Mouse (Mus musculus) limb, embryonic 15.5 days (tissue): ENCODE results near the gene Flnb. TPM values are rescaled to one million over a fixed set of nuclear protein-coding genes. Genes with fewer than 3 reads are reported as not detected.

Experiments used
- ATAC-seq: fragments of 200-750 bp; cut with Nextera tagmentation; 2 replicates; pipeline ENCODE4 v1.8.0; 2017; ENCODE audit warnings: low read depth, moderate TSS enrichment; ENCODE audit not compliant: insufficient number of reproducible peaks, low FRiP score, low TSS enrichment
- H3K27ac ChIP-seq: fragments of 300-500 bp; sonication (generic); 2 replicates; pipeline ENCODE4 v1.5.1; 2015; ENCODE audit warnings: moderate library complexity, mild to moderate bottlenecking, inconsistent platforms
- H3K27me3 ChIP-seq: fragments of 300-500 bp; sonication (generic); 2 replicates; pipeline ENCODE4 v1.6.1; 2015; ENCODE audit warnings: inconsistent platforms
- H3K36me3 ChIP-seq: fragments of 300-500 bp; sonication (generic); 2 replicates; pipeline ENCODE4 v1.6.1; 2015; ENCODE audit warnings: inconsistent platforms
- H3K4me1 ChIP-seq: fragments of 300-500 bp; sonication (generic); 2 replicates; pipeline ENCODE4 v1.6.1; 2015; ENCODE audit warnings: inconsistent platforms
- H3K4me2 ChIP-seq: fragments of 300-500 bp; sonication (generic); 2 replicates; pipeline ENCODE4 v1.6.1; 2015; ENCODE audit warnings: mild to moderate bottlenecking, inconsistent platforms
- H3K4me3 ChIP-seq: fragments of 300-500 bp; sonication (generic); 2 replicates; pipeline ENCODE4 v1.5.1; 2015; ENCODE audit warnings: mild to moderate bottlenecking, inconsistent platforms
- H3K9ac ChIP-seq: fragments of 300-500 bp; sonication (generic); 2 replicates; pipeline ENCODE4 v1.6.1; 2015; ENCODE audit warnings: inconsistent platforms
- H3K9me3 ChIP-seq: fragments of 300-500 bp; sonication (generic); 2 replicates; pipeline ENCODE4 v1.6.1; 2016; ENCODE audit warnings: inconsistent platforms
- WGBS: fragments of 180-500 bp; shearing (Covaris S2); methylation state at CpG from one replicate; pipeline ENCODE4 v1.1.7; 2015; 5-methylcytosine and 5-hydroxymethylcytosine counted together
- polyA plus RNA-seq: library from polyadenylated mRNA; unstranded; fragments of >200 nt; fragmentation: Nextera tagmentation; extraction: Ambion mirVana; gene quantifications from 2 replicates; pipeline ENCODE4 v1.2.1, GENCODE M21; 2015

The Flnb gene
- polyA plus RNA-seq, 1 experiment from 2014 or later, result 33.0 TPM

DNA sequence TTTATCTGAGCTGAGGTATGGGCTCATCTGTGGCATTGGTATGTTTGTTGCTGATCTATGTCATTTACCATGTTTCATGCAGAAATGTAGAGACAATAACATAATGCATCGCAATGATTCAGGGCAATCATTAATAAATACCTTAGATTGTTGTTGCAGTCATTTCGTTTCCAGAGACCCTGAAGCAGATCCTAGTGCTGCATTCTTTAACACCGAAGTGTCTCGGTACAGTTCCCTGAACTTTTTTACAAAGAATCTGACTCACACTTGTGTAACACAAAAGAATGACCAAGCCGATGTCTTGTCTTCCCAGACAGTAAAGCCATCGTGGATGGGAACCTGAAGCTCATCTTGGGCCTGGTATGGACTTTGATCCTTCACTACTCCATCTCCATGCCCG, 49.5 kb downstream of the Flnb start:
- Histone ChIP-seq H3K9ac (no peak overlapping the region), H3K4me2 (no peak overlapping the region), H3K4me1 (peaks cover 25% of the 10 kb centered on the region), H3K9me3 (no peaks in the 10 kb centered on the region), H3K27me3 (no peaks in the 10 kb centered on the region), H3K27ac (no peak overlapping the region), H3K36me3 (peaks cover 27% of the 10 kb centered on the region), H3K4me3 (no peak overlapping the region)
- 84% methylated on average over 7 of the region's 7 CpGs for WGBS
- no peak for ATAC-seq

DNA sequence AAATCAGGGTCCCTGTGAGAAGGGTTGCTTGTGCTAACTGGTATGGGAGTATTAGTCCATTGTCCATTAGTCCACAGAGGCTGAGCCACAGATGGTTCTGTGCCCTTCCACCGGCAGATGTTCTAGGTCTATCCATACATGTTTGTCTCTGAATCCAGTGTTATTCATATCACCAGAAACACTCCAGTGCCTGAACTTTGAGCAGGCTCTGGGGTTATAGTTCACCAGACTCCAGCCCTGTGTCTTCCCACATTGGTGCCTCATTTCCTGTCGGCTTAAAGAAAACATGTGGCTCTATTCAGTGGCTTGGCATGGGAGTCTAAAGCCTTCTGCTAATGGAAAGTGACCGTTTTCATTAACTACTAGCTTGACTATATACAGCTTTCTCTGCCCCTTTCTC, 50.1 kb downstream of the Flnb start:
- no peak overlapping the region for H3K27ac ChIP-seq

DNA sequence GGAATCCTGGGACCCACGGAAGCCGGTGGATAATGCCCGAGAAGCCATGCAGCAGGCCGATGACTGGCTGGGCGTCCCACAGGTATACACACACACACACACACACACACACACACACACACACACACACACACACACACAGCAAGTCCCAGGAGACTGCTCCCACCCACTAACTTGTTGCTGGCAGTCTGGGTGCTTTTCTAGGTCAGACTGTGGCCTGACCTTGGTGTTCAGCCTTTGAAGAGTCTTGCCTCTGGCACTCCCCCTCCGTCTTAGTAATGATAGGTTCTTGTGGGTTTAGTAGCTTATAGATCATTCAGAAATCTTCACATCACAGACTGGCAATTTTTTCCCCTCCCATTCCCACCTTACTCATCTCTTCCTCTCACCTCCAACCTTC, 52.0 kb downstream of the Flnb start:
- Histone ChIP-seq H3K27ac (no peak overlapping the region), H3K27me3 (no peaks in the 10 kb centered on the region), H3K4me3 (no peak overlapping the region), H3K4me2 (no peak overlapping the region), H3K36me3 (peaks cover 46% of the 10 kb centered on the region), H3K9me3 (no peaks in the 10 kb centered on the region), H3K4me1 (peaks cover 8% of the 10 kb centered on the region), H3K9ac (no peak overlapping the region)
- no peak for ATAC-seq
- 92% methylated on average over 6 of the region's 6 CpGs for WGBS

More for the DNA sequence above, 50.1 kb downstream of the Flnb start:
- H3K27me3 ChIP-seq, result no peaks in the 10 kb centered on the region
- H3K4me3 ChIP-seq, result no peak overlapping the region
- H3K36me3 ChIP-seq, result peaks cover 30% of the 10 kb centered on the region
- H3K9ac ChIP-seq, result no peak overlapping the region
- no peak overlapping the region for H3K4me2 ChIP-seq
- H3K9me3 ChIP-seq, result no peaks in the 10 kb centered on the region
- WGBS, result 51% methylated on average over 3 of the region's 3 CpGs
- H3K4me1 ChIP-seq, result peaks cover 25% of the 10 kb centered on the region
- no peak for ATAC-seq

DNA sequence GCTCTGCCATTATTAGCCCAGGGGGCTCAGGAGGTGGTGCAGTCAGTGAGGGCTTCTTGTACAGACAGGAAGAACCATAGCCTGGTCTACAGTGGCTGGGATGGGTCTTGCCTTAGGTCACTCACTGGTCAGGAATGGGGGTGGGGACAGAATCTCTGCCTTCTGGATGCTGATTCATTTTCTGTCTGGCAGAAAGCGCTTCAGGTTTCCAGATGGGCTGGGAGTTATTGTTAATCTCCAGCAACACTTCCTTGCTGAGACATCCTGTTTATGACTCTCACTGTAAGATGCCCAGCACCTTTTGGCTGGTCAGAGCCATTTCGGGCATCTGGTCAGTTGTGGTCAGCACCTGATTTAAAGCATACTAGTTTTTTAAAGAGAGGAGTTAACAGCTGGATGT, 55.8 kb downstream of the Flnb start:
- no peak overlapping the region for H3K4me2 ChIP-seq
- 57% methylated on average over 2 of the region's 2 CpGs for WGBS
- H3K36me3 ChIP-seq, result peaks cover 56% of the 10 kb centered on the region
- H3K4me1 ChIP-seq, result no peaks in the 10 kb centered on the region
- ATAC-seq, result no peak
- H3K9me3 ChIP-seq, result no peaks in the 10 kb centered on the region
- H3K9ac ChIP-seq, result no peak overlapping the region
- no peak overlapping the region for H3K27ac ChIP-seq
- H3K27me3 ChIP-seq, result no peaks in the 10 kb centered on the region
- H3K4me3 ChIP-seq, result no peak overlapping the region

DNA sequence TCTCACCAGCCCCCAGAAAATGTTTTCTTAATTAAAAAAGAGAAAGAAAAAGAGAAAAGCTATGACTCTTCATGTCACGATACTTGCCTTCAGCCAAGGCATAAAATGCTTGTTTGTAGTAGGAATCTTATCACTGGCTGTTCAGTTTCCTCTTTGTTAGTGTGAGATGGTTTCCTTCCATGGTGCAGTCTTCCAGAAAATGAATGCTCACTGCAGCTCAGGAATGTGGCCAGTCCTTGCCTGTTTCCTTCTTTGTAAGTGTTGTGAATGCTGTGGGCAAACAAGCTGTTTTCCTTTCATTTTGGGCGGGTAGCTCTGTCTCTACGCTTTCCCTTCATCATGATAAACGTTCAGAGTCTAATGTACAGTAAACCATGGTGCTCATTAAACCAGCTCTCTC, 56.7 kb downstream of the Flnb start:
- Histone ChIP-seq H3K4me2 (no peak overlapping the region), H3K27ac (no peak overlapping the region), H3K4me3 (no peak overlapping the region), H3K9ac (no peak overlapping the region), H3K4me1 (no peaks in the 10 kb centered on the region), H3K9me3 (no peaks in the 10 kb centered on the region), H3K36me3 (peaks cover 48% of the 10 kb centered on the region), H3K27me3 (no peaks in the 10 kb centered on the region)
- ATAC-seq, result no peak
- WGBS, result 73% methylated on average over 4 of the region's 4 CpGs

DNA sequence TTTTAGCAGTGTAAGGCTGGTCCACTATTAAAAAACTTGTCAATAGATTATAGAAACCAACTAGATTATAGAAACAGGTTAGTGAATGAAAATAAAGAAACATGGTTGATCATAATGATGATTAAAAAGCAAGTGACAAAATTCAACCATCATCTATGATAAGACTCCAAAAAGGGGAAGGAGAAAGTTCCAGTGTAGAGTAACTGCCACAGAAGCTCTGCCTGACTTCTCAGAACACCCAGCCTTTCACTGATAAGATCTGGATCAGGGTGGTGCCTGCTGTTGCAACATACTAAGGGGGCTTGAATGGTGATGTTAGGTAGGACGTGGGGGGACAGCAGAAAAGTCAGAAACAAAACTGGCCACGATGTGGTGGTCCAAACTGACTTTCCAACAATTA, 60.2 kb downstream of the Flnb start:
- Histone ChIP-seq H3K4me1 (no peaks in the 10 kb centered on the region), H3K27me3 (no peaks in the 10 kb centered on the region), H3K9ac (no peak overlapping the region), H3K27ac (no peak overlapping the region), H3K4me2 (no peak overlapping the region), H3K36me3 (peaks cover 57% of the 10 kb centered on the region), H3K9me3 (no peaks in the 10 kb centered on the region), H3K4me3 (no peak overlapping the region)
- 58% methylated on average over 2 of the region's 2 CpGs for WGBS
- ATAC-seq, result no peak

DNA sequence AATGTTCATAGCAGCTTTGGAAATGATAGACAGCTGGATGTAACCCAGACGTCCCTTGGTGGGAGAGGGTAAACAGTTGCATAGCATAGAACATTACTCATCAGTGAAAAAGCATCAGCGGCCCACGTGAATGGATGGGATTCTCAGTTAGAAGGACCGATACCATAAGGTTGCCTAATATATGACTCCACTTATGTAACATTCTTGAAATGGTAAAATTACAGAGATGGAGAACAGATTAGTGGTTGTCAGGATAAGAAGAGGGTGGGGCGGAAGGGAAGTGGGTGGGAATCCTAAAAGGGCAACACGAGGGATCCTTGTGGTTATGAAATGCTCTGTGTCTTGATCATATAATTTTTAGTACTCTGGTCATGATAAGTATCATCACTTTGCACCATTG, 62.6 kb downstream of the Flnb start:
- no peak overlapping the region for H3K4me2 ChIP-seq
- WGBS, result 90% methylated on average over 6 of the region's 6 CpGs
- H3K9ac ChIP-seq, result no peak overlapping the region
- H3K9me3 ChIP-seq, result no peaks in the 10 kb centered on the region
- H3K36me3 ChIP-seq, result peaks cover 54% of the 10 kb centered on the region
- H3K4me3 ChIP-seq, result no peak overlapping the region
- no peak for ATAC-seq
- 0 out of 2 replicates have a peak, but pooled peaks cover 3% of the 10 kb centered on the region for H3K4me1 ChIP-seq
- no peaks in the 10 kb centered on the region for H3K27me3 ChIP-seq
- H3K27ac ChIP-seq, result no peak overlapping the region

DNA sequence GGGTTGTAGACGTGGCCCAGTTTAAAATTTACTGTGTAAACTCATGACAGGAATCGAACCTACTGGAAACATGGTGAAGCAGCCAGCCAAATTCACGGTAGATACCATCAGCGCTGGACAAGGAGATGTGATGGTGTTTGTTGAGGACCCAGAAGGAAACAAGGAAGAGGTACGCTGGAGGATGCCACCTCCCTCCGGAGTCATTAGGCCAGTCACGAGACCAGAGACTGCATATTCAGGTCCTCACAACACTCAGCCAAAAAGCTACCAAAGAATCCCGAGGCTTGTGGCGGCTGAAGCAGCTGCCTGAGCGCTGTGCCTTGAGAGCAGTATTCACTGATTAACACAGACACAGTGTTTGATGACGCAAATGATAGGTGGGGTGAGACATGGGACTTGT, 63.8 kb downstream of the Flnb start:
- Histone ChIP-seq H3K27ac (no peak overlapping the region), H3K4me3 (no peak overlapping the region), H3K36me3 (peaks cover 53% of the 10 kb centered on the region), H3K4me2 (no peak overlapping the region), H3K9me3 (no peaks in the 10 kb centered on the region), H3K9ac (no peak overlapping the region), H3K27me3 (no peaks in the 10 kb centered on the region), H3K4me1 (peaks cover 8% of the 10 kb centered on the region; the same call in 1 of the 2 replicates)
- WGBS, result 89% methylated on average over 11 of the region's 11 CpGs
- no peak for ATAC-seq

DNA sequence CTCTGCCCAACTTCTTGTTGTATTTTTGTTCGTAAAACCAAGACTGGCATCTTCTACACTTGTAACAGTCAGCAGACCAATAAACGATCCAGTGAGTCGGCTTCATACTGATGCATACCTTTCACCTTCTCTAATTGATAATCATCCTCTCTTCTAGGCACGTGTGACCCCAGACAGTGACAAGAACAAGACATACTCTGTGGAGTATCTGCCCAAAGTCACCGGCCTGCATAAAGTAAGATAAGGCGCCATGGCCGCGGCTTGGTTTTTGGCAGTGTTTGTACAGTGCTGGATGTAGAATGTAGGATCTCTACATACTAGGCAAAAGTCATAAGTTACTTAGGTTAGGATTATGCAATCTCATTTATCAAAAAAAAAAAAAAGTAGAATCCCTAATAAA, 64.3 kb downstream of the Flnb start:
- H3K27ac ChIP-seq, result no peak overlapping the region
- peaks cover 53% of the 10 kb centered on the region for H3K36me3 ChIP-seq
- H3K4me1 ChIP-seq, result peaks cover 8% of the 10 kb centered on the region; the same call in 1 of the 2 replicates
- ATAC-seq, result no peak
- H3K4me3 ChIP-seq, result no peak overlapping the region
- no peak overlapping the region for H3K9ac ChIP-seq
- no peaks in the 10 kb centered on the region for H3K9me3 ChIP-seq
- no peak overlapping the region for H3K4me2 ChIP-seq
- 92% methylated on average over 8 of the region's 8 CpGs for WGBS
- no peaks in the 10 kb centered on the region for H3K27me3 ChIP-seq

DNA sequence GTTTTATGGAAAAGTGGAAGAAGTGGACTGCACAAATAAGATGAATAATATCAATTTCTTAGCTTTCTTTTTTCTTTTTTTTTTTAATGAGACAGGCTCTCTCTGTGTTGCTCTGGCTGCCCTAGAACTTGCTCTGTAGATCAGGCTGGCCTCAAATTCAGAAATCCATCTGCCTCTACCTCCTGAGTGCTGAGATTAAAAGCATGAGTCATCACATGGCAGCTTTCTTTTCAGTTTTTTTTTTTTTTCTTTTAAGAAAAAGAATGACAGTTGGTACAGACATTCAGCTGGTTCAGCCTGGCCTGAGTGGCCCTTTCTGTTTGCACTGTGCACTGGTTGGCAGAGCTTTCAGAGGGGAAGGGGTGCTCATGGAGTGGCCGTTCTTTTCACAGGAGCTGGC, 66.4 kb downstream of the Flnb start:
- Histone ChIP-seq H3K9ac (no peak overlapping the region), H3K4me2 (no peak overlapping the region), H3K27me3 (no peaks in the 10 kb centered on the region), H3K4me3 (no peak overlapping the region), H3K9me3 (no peaks in the 10 kb centered on the region), H3K36me3 (peaks cover 57% of the 10 kb centered on the region), H3K27ac (no peak overlapping the region), H3K4me1 (peaks cover 28% of the 10 kb centered on the region)
- 88% methylated on average over 1 of the region's 1 CpGs for WGBS
- ATAC-seq, result no peak

DNA sequence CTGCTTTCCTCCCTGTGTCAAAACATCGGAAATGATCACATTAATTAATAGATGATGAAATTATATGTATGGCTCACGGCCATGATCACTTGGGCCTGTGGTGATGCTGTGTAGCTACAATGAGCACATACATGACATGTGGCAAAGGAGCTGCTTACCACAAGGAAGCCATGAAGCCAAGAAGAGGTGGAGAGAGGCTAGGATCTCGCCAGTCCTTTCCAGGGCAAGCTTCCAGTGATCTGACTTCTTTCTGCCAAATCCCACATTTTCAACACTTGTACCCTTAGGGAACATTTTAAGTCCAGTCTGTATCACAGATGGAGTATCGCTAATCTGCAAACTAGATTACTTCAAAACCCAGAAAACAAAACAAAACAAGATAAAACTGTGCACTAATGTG, 67.1 kb downstream of the Flnb start:
- Histone ChIP-seq H3K27ac (no peak overlapping the region), H3K4me3 (no peak overlapping the region), H3K36me3 (peaks cover 57% of the 10 kb centered on the region), H3K27me3 (no peaks in the 10 kb centered on the region), H3K4me1 (peaks cover 35% of the 10 kb centered on the region), H3K9ac (no peak overlapping the region), H3K4me2 (no peak overlapping the region), H3K9me3 (no peaks in the 10 kb centered on the region)
- ATAC-seq, result no peak
- 77% methylated on average over 4 of the region's 4 CpGs for WGBS

DNA sequence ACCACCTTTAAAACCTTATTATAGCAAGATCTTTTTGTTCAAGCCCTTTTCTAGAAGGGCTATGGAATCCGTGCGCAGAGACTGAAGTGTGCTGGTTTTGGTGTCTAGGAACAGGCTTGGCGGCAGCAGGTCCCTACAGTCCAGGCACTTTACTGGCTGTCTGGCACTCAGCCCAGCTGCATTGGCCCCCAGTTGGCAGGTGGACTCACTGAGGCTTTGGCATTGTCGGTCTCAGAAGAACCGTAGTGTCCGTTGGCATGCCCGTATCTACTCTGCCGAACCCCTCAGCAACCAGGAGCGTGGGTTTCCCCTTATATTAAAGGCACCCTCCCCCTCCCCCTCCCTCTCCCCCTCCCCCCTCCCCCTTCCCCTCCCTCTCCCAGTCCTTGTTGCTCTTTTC, 67.8 kb downstream of the Flnb start:
- Histone ChIP-seq H3K4me3 (no peak overlapping the region), H3K27ac (no peak overlapping the region), H3K9ac (no peak overlapping the region), H3K27me3 (no peaks in the 10 kb centered on the region), H3K36me3 (peaks cover 52% of the 10 kb centered on the region), H3K9me3 (no peaks in the 10 kb centered on the region), H3K4me2 (no peak overlapping the region), H3K4me1 (peaks cover 36% of the 10 kb centered on the region)
- no peak for ATAC-seq
- 68% methylated on average over 9 of the region's 9 CpGs for WGBS

DNA sequence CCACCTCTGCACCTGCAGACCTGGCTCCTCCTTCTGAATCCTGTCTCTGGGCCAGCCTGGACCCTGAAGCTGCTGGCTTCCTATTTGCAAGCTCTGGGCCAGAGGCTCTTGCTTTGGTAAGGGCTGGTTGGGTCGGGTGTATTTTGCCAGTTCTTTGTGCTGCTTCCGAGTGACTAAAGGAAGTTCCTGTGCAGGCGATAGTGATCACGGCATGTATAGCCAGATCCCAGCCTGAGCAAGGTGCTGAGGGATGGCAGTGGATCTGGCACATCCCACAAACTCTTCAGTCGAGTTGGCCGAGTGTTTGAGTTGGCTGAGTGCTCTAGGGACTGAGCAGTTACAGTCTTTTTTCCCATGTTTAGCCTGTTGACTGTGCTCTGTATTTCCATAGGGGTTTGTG, 68.3 kb downstream of the Flnb start:
- no peak for ATAC-seq
- Histone ChIP-seq H3K27me3 (no peaks in the 10 kb centered on the region), H3K4me2 (no peak overlapping the region), H3K9ac (no peak overlapping the region), H3K9me3 (no peaks in the 10 kb centered on the region), H3K36me3 (peaks cover 56% of the 10 kb centered on the region), H3K4me1 (peaks cover 38% of the 10 kb centered on the region), H3K4me3 (no peak overlapping the region), H3K27ac (no peak overlapping the region)
- WGBS, result 76% methylated on average over 6 of the region's 6 CpGs
